Mouse (Mus musculus): ENCODE data around the gene Rab15. TPM values are rescaled to one million over a fixed set of nuclear protein-coding genes. Genes with fewer than 3 reads are reported as not detected.
"Not testable (repeated sequence)": the region's sequence is repeated elsewhere in the genome, so short reads cannot be mapped to it uniquely, and the experiment has no call there.

Rab15 gene
- polyA plus RNA-seq, 1 experiment, result 0.13 TPM

DNA sequence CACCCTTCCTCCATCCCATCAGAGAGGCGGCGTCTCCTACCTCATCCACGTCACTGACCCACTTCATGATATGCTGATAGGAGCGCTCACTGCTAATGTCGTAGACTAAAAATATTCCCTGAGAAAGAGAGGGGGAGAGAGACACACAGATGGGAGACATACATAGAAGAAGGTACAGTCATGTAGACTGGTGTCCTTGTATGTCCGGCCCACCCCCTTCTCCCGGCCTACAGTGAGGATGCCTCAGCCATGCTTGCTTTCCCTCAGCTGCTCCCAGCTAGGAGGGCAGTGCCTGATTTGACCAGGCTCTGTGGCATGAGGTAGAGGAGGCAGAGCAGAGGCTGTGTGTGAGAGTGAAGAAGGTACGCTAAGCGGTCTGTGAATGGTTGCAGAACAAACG, 19.7 kb downstream of the Rab15 start:
- TF ChIP-seq TCF12 (IDR thresholded peaks at IDR 0.05; ENCODE audit: insufficient read depth, poor library complexity, severe bottlenecking) (no peak), CEBPB (IDR thresholded peaks at IDR 0.05; ENCODE audit: insufficient read depth, poor library complexity, severe bottlenecking) (no peak), MAX (IDR thresholded peaks at IDR 0.05; ENCODE audit: low read depth) (no peak), MYOD1 (IDR thresholded peaks at IDR 0.05; ENCODE audit: control insufficient read depth in 1 of 3, insufficient read length in 2 of 3, low read depth in 2 of 3) (no peak), TCF3 (IDR thresholded peaks at IDR 0.05; ENCODE audit: insufficient read length, low read depth) (no peak), SRF (IDR thresholded peaks at IDR 0.05; ENCODE audit: control insufficient read depth, insufficient read length, low read depth) (no peak), MYOG (IDR thresholded peaks at IDR 0.05; ENCODE audit: control insufficient read depth in 1 of 3, insufficient read depth in 1 of 3, insufficient read length in 2 of 3, low read depth in 2 of 3) (no peak), E2F4 (IDR thresholded peaks at IDR 0.05; ENCODE audit: insufficient read depth) (no peak)

DNA sequence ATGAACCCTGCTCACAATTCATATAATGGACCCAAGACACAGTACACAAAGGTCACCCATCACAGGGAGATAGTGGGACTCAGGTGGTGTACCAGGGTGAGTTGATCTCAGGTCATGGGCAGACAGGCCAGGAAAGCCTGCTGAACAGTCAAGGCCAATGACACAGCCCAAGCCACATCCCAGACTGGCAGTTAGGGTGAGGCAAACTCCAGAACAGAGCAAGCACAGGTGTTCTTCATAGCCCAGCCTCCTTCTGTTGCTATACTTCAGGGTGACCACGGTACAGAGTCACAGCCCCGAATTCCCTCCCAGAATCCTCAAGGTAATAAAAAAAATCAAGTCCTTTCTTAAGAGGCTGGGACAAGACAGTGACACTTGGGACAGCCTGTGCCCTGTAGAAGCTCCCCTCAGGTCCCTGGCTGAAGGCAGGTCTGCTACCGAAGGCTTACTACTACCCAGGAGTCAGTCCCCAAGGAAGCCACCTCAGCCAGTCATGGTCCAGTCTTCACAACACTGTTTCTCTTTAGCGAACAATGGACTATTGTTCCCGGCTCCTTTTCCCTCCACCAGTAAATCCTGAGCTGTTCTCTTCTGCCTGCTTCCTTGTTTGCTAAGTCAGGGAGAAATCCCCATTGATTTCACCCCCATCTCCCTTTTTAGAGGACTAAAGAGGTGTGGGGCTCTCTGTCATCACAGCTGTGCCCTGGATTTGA, 24.5 kb downstream of the Rab15 start:
- H3K4me2 ChIP-seq (ENCODE audit: low read depth), result no peak overlapping the region
- H3K4me3 ChIP-seq, result no peak overlapping the region
- no peaks in the 10 kb centered on the region for H3K79me2 ChIP-seq (ENCODE audit: control insufficient read depth, insufficient read depth)
- H3ac ChIP-seq (ENCODE audit: control insufficient read depth, insufficient read length), result no peak overlapping the region
- TF ChIP-seq MYOD1 (IDR thresholded peaks at IDR 0.05; ENCODE audit: control insufficient read depth in 1 of 3, insufficient read length in 2 of 3, low read depth in 2 of 3) (no peak), POLR2A (IDR thresholded peaks at IDR 0.05; ENCODE audit: insufficient read length, low read depth) (no peak), SRF (IDR thresholded peaks at IDR 0.05; ENCODE audit: control insufficient read depth, insufficient read length, low read depth) (no peak), TCF12 (IDR thresholded peaks at IDR 0.05; ENCODE audit: insufficient read depth, poor library complexity, severe bottlenecking) (no peak), REST (IDR thresholded peaks at IDR 0.05; ENCODE audit: insufficient read depth, insufficient read length) (no peak), CEBPB (IDR thresholded peaks at IDR 0.05; ENCODE audit: insufficient read depth, poor library complexity, severe bottlenecking) (no peak)
- H3K36me3 ChIP-seq (ENCODE audit: control insufficient read depth, insufficient read depth), result no peaks in the 10 kb centered on the region
- H3K27me3 ChIP-seq (ENCODE audit: control insufficient read depth, insufficient read depth, insufficient read length), result peaks cover 40% of the 10 kb centered on the region

More for the DNA sequence above, 19.7 kb downstream of the Rab15 start:
- Histone ChIP-seq H3K79me2 (ENCODE audit: control insufficient read depth, insufficient read depth) (no peaks in the 10 kb centered on the region), H3K27me3 (ENCODE audit: control insufficient read depth, insufficient read depth, insufficient read length) (peaks cover 16% of the 10 kb centered on the region), H3K36me3 (ENCODE audit: control insufficient read depth, insufficient read depth) (no peaks in the 10 kb centered on the region), H3K4me2 (ENCODE audit: low read depth) (no peak overlapping the region), H3ac (ENCODE audit: control insufficient read depth, insufficient read length) (no peak overlapping the region), H3K4me3 (no peak overlapping the region)

DNA sequence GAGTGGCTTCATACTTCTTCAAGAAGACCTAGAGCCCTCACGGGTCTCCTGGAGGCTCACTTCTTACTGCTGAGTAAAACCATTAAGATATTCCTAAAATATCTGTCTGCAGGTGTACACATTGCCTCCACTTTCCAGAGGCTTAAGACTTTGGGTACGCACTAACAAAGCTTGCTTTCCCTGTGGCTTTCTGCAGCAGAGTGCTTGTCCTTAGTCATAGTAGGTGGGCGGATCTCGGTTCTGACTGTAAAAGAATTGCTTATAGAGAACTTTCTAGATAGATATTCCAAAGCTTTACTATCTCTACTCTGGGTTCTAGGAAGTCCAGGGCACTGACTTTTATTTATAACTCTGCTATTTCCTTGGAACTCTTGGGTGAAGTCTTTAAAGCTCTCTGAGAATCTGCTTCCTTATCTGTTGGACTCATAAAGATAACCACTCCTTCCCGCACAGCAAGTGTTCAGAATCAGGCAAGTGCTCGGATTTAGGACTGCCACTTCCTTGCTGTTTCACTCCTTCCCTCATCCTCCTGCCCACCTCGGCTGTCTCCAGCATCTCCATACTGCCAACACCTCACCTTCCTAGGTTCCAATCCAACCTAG, 25.7 kb downstream of the Rab15 start:
- H3K4me3 ChIP-seq, result no peak overlapping the region
- no peaks in the 10 kb centered on the region for H3K36me3 ChIP-seq (ENCODE audit: control insufficient read depth, insufficient read depth)
- H3K79me2 ChIP-seq (ENCODE audit: control insufficient read depth, insufficient read depth), result no peaks in the 10 kb centered on the region
- H3ac ChIP-seq (ENCODE audit: control insufficient read depth, insufficient read length), result no peak overlapping the region
- H3K4me2 ChIP-seq (ENCODE audit: low read depth), result no peak overlapping the region
- TF ChIP-seq E2F4 (IDR thresholded peaks at IDR 0.05; ENCODE audit: insufficient read depth) (no peak), MYOG (IDR thresholded peaks at IDR 0.05; ENCODE audit: control insufficient read depth in 1 of 3, insufficient read depth in 1 of 3, insufficient read length in 2 of 3, low read depth in 2 of 3) (no peak), SRF (IDR thresholded peaks at IDR 0.05; ENCODE audit: control insufficient read depth, insufficient read length, low read depth) (no peak), POLR2A (IDR thresholded peaks at IDR 0.05; ENCODE audit: insufficient read length, low read depth) (no peak), MYOD1 (IDR thresholded peaks at IDR 0.05; ENCODE audit: control insufficient read depth in 1 of 3, insufficient read length in 2 of 3, low read depth in 2 of 3) (no peak), MAX (IDR thresholded peaks at IDR 0.05; ENCODE audit: low read depth) (no peak), TCF12 (IDR thresholded peaks at IDR 0.05; ENCODE audit: insufficient read depth, poor library complexity, severe bottlenecking) (no peak), CEBPB (IDR thresholded peaks at IDR 0.05; ENCODE audit: insufficient read depth, poor library complexity, severe bottlenecking) (no peak), TCF3 (IDR thresholded peaks at IDR 0.05; ENCODE audit: insufficient read length, low read depth) (no peak)
- H3K27me3 ChIP-seq (ENCODE audit: control insufficient read depth, insufficient read depth, insufficient read length), result peaks cover 40% of the 10 kb centered on the region

DNA sequence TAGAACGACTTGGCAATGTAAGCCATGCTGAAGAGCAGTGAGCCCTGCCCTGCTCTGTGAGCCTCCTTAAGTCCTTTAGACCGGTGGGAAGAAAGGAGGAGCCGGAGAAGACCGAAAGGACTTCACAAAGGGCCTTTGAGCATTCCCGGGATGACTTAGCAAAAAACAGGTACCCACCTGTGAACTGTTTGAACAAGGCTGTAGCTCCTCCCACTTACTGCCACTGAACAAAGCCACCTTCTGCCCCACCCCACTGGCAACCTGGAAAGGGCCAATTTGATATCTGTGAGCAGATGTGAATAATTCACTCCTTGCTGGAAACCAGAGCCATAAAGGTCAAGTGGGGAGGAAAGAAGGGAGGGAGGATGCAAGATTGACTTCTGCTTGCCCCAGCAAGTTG, 27.4 kb downstream of the Rab15 start, which contains the start of gene Gpx2:
Gene Gpx2 (minus strand): TSS at position 205 of the 400 bp plus-strand sequence.
- Histone ChIP-seq H3K79me2 (ENCODE audit: control insufficient read depth, insufficient read depth) (no peaks in the 10 kb centered on the region), H3K4me3 (no peak within 1 kb of the TSS), H3K4me2 (ENCODE audit: low read depth) (no peak within 1 kb of the TSS), H3ac (ENCODE audit: control insufficient read depth, insufficient read length) (no peak within 1 kb of the TSS), H3K36me3 (ENCODE audit: control insufficient read depth, insufficient read depth) (no peaks in the 10 kb centered on the region), H3K27me3 (ENCODE audit: control insufficient read depth, insufficient read depth, insufficient read length) (peaks cover 42% of the 10 kb centered on the region)
- TF ChIP-seq MAX (IDR thresholded peaks at IDR 0.05; ENCODE audit: low read depth) (no peak), USF1 (IDR thresholded peaks at IDR 0.05; ENCODE audit: low read depth) (no peak), MYOG (IDR thresholded peaks at IDR 0.05; ENCODE audit: control insufficient read depth in 1 of 3, insufficient read depth in 1 of 3, insufficient read length in 2 of 3, low read depth in 2 of 3) (no peak), TCF12 (IDR thresholded peaks at IDR 0.05; ENCODE audit: insufficient read depth, poor library complexity, severe bottlenecking) (no peak), E2F4 (IDR thresholded peaks at IDR 0.05; ENCODE audit: insufficient read depth) (no peak)

DNA sequence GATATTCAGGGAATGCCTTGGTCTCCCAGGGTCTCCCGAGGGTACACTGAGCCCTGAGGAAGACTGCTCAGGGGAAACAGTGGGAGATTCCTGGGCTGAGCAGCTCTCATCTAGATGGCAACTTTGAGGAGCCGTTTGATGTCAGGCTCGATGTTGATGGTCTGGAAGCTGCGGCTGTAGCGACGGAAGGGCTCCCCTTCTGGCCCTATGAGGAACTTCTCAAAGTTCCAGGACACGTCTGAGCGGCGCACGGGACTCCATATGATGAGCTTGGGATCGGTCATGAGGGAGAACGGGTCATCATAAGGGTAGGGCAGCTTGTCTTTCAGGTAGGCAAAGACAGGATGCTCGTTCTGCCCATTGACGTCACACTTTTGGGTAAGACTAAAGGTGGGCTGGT, 30.2 kb downstream of the Rab15 start:
- not testable (repeated sequence) for H3K79me2 ChIP-seq (ENCODE audit: control insufficient read depth, insufficient read depth); H3K36me3 ChIP-seq (ENCODE audit: control insufficient read depth, insufficient read depth); H3K4me3 ChIP-seq; H3K4me2 ChIP-seq (ENCODE audit: low read depth); H3ac ChIP-seq (ENCODE audit: control insufficient read depth, insufficient read length)
- H3K27me3 ChIP-seq (ENCODE audit: control insufficient read depth, insufficient read depth, insufficient read length), result peaks cover 32% of the 10 kb centered on the region

Measured in myocyte (in vitro differentiated cells).